Mouse (Mus musculus) small intestine, adult 2 months (tissue): Measurements from ENCODE around the gene Cdkn1c.

Source experiments
- CTCF ChIP-seq: fragments of 200-500 bp; IDR thresholded peaks from 2 replicates; pipeline ENCODE4 v1.5.1; 2012; ENCODE audit warnings: low read depth, mild to moderate bottlenecking, control low read depth, inconsistent platforms, low read length, moderate library complexity, mixed read lengths; ENCODE audit not compliant: insufficient replicate concordance, insufficient read length; ENCODE audit errors: extremely low read depth
- POLR2A ChIP-seq: fragments of 200-500 bp; IDR thresholded peaks from 2 replicates; pipeline ENCODE4 v1.6.1; 2012; ENCODE audit warnings: low read depth, mild to moderate bottlenecking, control low read depth, inconsistent platforms, low read length, moderate library complexity

DNA sequence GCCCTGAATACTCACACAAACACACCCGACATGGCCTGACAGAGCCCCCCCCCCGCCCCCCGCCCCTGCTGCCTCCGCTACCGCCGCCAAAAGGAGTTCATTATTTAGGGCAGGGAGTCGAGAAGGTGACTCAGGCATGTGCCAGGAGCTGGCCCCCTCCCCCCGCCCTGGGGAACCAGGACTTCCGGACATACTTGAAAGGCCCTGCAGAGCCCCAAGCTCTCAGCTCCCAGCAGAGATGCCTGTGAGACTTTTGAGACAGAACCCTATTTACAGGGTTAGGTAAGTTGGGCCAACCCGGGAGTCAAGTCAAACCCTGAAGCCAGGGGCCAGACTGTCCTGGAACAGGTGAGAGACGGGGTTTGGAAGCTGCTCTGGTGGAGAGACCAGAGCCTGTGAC lies 1.1 kb upstream of the Cdkn1c start:
- TF ChIP-seq CTCF = no peak
- no peak for TF ChIP-seq POLR2A
